11 mouse cellular contexts compared by ENCODE assay signal in the genomic region with DNA sequence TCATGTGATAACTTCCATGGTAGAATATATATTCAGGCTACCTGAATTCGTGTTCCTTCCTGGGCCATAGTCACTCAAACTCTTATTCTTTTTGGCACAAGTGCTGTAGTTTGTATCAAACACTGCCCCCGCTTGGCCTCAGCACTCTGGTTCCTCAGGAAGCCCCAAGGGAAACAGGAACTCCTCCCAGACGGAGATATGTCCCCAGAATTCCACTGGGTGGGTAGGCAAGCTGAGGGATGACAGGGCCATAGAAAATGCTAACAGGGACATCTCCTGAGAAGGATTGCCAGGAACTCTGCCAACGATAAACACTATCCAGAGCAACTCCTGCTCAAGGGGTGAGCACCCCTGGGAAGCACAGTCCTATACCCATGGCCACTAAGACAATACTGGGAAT. TPM values are rescaled to one million over a fixed set of nuclear protein-coding genes. Genes with fewer than 3 reads are reported as not detected.
DNase-seq lines count a peak whose midpoint lies in the region; ATAC-seq lines count a peak whose summit lies in the region.
"Had no signal": no experiment of that assay in that cellular context is flagged by ENCODE, and none has a peak within 500 bp of the region (broad histone marks: within the 10 kb centered on the region; RNA-seq: fewer than 3 reads in every experiment).

No protein-coding gene starts in this region.

- H3K4me2 ChIP-seq in heart, embryonic 16.5 days (ENCODE audit: low read depth, low read length), result no peak overlapping the region
- H3K4me2 ChIP-seq: forebrain, embryonic 15.5 days had no signal

- DNase-seq in MN1 (ENCODE audit: low spot score), result peak; percentile 16
- DNase-seq in adrenal gland, postnatal 36 days, result peak; percentile 47 to 52
- peak; percentile 72 to 81 for DNase-seq in lung, adult 18-20 months
- DNase-seq in cerebellum, adult 9-11 months, result no peak
- DNase-seq in thymus, postnatal 36 days, result no peak
- DNase-seq: spleen, adult 18-20 months had no signal

- H3K4me1 ChIP-seq in heart, embryonic 16.5 days (ENCODE audit: control insufficient read depth, insufficient read depth, low read length), result peaks cover 73% of the 10 kb centered on the region

- 33% methylated on average over 4 of the region's 4 CpGs for WGBS in heart, embryonic 16.5 days

- H3K27ac ChIP-seq in heart, embryonic 16.5 days (ENCODE audit: low read length), result peak overlapping the region; percentile 94
- H3K27ac ChIP-seq: forebrain, embryonic 15.5 days; left cerebral cortex, adult 2 months had no signal

- no peak overlapping the region for H3K4me3 ChIP-seq in heart, embryonic 16.5 days (ENCODE audit: low read length)
- H3K4me3 ChIP-seq: forebrain, embryonic 15.5 days; left cerebral cortex, adult 2 months had no signal

- no peak overlapping the region for H3K9ac ChIP-seq in heart, embryonic 16.5 days (ENCODE audit: low read length)
- H3K9ac ChIP-seq: forebrain, embryonic 15.5 days had no signal

- H3K9me3 ChIP-seq in heart, embryonic 16.5 days (replicated peaks; ENCODE audit: control insufficient read depth, low read length), result no peaks in the 10 kb centered on the region
- H3K9me3 ChIP-seq: forebrain, embryonic 15.5 days had no signal

- no peak for ATAC-seq in heart, embryonic 16.5 days (replicated peaks; ENCODE audit: extremely low read depth, insufficient read depth, low FRiP score)
- ATAC-seq in megakaryocyte-erythroid progenitor cell, adult 5-6 weeks (replicated peaks; ENCODE audit: low FRiP score, low TSS enrichment, poor library complexity, severe bottlenecking), result no peak
- ATAC-seq: forebrain, embryonic 15.5 days; hindbrain, embryonic 16.5 days had no signal

- no peaks in the 10 kb centered on the region for H3K27me3 ChIP-seq in heart, embryonic 16.5 days (ENCODE audit: control insufficient read depth, insufficient read depth, low read length)
- H3K27me3 ChIP-seq: forebrain, embryonic 15.5 days had no signal

- H3K36me3 ChIP-seq in heart, embryonic 16.5 days (ENCODE audit: control insufficient read depth, insufficient read depth), result no peaks in the 10 kb centered on the region
- H3K36me3 ChIP-seq: forebrain, embryonic 15.5 days had no signal

RNA-seq across cellular contexts. Expression of gene Inpp5a, which starts 22.4 kb away (rescaled TPM):
- 10 to 100 TPM; 84.4 to 85.9 TPM for total RNA-seq in adrenal gland, postnatal 36 days (2021)
- 47.4 and 54.8 TPM in 2 replicates for polyA plus RNA-seq in heart, embryonic 16.5 days (2015; fragmentation: Nextera tagmentation; extraction: Ambion mirVana)
- total RNA-seq in megakaryocyte-erythroid progenitor cell, adult 5-6 weeks (2014; fragmentation: Nextera tagmentation), result 4.6 and 8.2 TPM in 2 replicates
- total RNA-seq in megakaryocyte-erythroid progenitor cell, adult 5-6 weeks (2017), result 3.2 and 4.9 TPM in 2 replicates

Comparison
In these comparisons a context has a peak if more than half of its experiments do, and no peak if none do; other contexts are left out.
1. DNase-seq: peak in MN1 (single experiment), adrenal gland, postnatal 36 days (2 of 2) and lung, adult 18-20 months (2 of 2); none in cerebellum, adult 9-11 months (single experiment) and thymus, postnatal 36 days (0 of 2).
2. RNA of gene Inpp5a, which starts 22.4 kb away (total RNA-seq): 84.4 to 85.9 TPM in adrenal gland, postnatal 36 days; 3.2 to 8.2 TPM in megakaryocyte-erythroid progenitor cell, adult 5-6 weeks; every median in the first group is over 4 times any median in the second.